Mouse (Mus musculus) heart, embryonic 12.5 days (tissue): ENCODE data around the gene Vps8. TPM values are rescaled to one million over a fixed set of nuclear protein-coding genes. Genes with fewer than 3 reads are reported as not detected.

ENCODE experiments used
- ATAC-seq: fragments of 200-750 bp; cut with Nextera tagmentation; 2 replicates; pipeline ENCODE4 v1.8.0; 2017; ENCODE audit warnings: moderate TSS enrichment, moderate library complexity; ENCODE audit not compliant: insufficient number of reproducible peaks, low FRiP score
- H3K27ac ChIP-seq: fragments of 300-500 bp; sonication (generic); 2 replicates; pipeline ENCODE4 v1.5.1; 2016; ENCODE audit warnings: mild to moderate bottlenecking, moderate library complexity; ENCODE audit not compliant: poor library complexity, severe bottlenecking
- H3K27me3 ChIP-seq: fragments of 300-500 bp; sonication (generic); replicated peaks from 2 replicates; pipeline ENCODE4 v1.6.1; 2016; ENCODE audit warnings: mild to moderate bottlenecking, moderate library complexity
- H3K36me3 ChIP-seq: fragments of 300-500 bp; sonication (generic); 2 replicates; pipeline ENCODE4 v1.6.1; 2016; ENCODE audit warnings: mild to moderate bottlenecking, moderate library complexity
- H3K4me1 ChIP-seq: fragments of 300-500 bp; sonication (generic); replicated peaks from 2 replicates; pipeline ENCODE4 v1.6.1; 2016; ENCODE audit warnings: mild to moderate bottlenecking
- H3K4me2 ChIP-seq: fragments of 300-500 bp; sonication (generic); 2 replicates; pipeline ENCODE4 v1.6.1; 2016; ENCODE audit warnings: mild to moderate bottlenecking, moderate library complexity
- H3K4me3 ChIP-seq: fragments of 300-500 bp; sonication (generic); 2 replicates; pipeline ENCODE4 v1.5.1; 2016; ENCODE audit warnings: mild to moderate bottlenecking
- H3K9ac ChIP-seq: fragments of 300-500 bp; sonication (generic); 2 replicates; pipeline ENCODE4 v1.6.1; 2016; ENCODE audit warnings: mild to moderate bottlenecking, moderate library complexity
- H3K9me3 ChIP-seq: fragments of 300-500 bp; sonication (generic); replicated peaks from 2 replicates; pipeline ENCODE4 v1.6.1; 2016; ENCODE audit warnings: mild to moderate bottlenecking, moderate library complexity
- WGBS: fragments of 180-500 bp; shearing (Covaris S2); methylation state at CpG from one replicate; pipeline ENCODE4 v1.1.7; 2016; 5-methylcytosine and 5-hydroxymethylcytosine counted together
- polyA plus RNA-seq: library from polyadenylated mRNA; unstranded; fragments of >200 nt; fragmentation: Nextera tagmentation; extraction: Ambion mirVana; gene quantifications from 2 replicates; pipeline ENCODE4 v1.2.1, GENCODE M21; 2016

The Vps8 gene
- polyA plus RNA-seq, 1 experiment from 2014 or later = 29.2 TPM

DNA sequence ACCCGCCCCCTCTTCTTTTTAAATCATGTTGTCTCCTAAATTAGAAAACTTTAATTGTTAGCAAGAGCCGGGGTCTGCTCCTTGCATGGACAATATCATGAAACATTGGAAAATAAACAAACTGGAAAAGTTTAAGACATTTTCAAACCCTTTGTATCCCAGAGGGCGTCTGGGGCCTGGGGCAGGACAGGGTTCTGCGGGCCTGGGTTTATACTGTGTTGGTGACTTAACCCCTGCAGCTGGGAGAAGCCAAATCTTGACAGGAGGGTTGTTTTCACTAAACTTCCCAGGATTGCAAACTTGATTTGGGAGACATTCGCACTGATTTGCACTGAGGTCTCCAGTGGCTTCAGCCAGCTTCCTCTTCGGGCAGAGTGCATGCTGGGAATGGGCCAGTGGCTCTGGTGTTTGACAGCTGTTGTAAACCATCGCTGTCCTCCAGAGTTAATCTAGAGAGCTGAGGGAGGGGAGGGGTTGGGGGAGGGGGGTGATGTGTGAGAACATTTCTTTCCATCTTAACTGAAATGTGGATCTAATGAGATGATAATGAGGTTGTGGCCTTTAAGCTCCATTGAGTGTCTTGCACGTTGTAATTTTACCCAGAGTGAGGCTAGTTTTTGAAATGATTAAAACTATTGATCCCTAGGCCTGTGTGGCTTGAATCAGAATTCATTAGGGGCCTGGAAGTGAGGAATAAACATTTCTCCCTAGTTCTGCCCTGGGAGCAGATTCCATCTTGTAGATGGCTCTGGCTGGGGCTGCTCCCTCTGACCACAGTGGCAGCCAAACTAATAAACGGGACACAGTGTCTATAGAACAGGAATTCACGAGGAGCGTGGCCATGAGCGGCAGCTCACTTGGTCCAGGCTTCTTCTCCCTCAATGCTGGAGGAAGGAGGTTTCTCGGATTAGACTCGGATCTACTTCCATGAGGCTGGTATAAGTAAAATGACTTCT, 36.7 kb upstream of the Vps8 start:
- H3K27me3 ChIP-seq = 0 out of 2 replicates have a peak, but pooled peaks cover 3% of the 10 kb centered on the region
- H3K4me1 ChIP-seq = peaks cover 19% of the 10 kb centered on the region
- WGBS = 64% methylated on average over 14 of the region's 14 CpGs
- H3K4me2 ChIP-seq = no peak overlapping the region
- no peak overlapping the region for H3K9ac ChIP-seq
- no peaks in the 10 kb centered on the region for H3K9me3 ChIP-seq
- no peak overlapping the region for H3K27ac ChIP-seq
- H3K36me3 ChIP-seq = no peaks in the 10 kb centered on the region
- no peak overlapping the region for H3K4me3 ChIP-seq
- no peak for ATAC-seq

DNA sequence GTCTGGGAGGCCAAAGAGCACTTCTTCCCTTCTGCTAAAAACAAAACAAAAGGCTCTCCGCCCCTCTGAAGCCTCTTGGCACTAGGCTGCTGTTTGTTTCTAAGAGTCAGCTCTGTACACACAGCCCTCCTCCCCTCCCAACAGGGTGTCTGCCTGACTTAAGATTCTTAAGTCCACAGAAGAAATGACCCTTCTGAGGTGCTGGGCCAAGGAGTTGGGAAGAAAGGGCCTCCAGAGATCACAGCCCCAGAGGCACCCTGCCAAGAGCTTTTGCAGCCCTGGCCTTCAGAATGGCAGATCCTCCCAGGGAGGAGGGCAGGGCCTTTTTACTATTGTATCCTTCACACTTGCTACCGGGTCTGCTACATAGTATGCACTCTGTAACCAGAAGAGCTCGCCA, 33.6 kb upstream of the Vps8 start:
- Histone ChIP-seq H3K9me3 (no peaks in the 10 kb centered on the region), H3K9ac (no peak overlapping the region), H3K4me2 (no peak overlapping the region), H3K27me3 (0 out of 2 replicates have a peak, but pooled peaks cover 3% of the 10 kb centered on the region), H3K36me3 (no peaks in the 10 kb centered on the region), H3K4me3 (no peak overlapping the region), H3K27ac (no peak overlapping the region), H3K4me1 (peaks cover 19% of the 10 kb centered on the region)
- no peak for ATAC-seq
- 56% methylated on average over 3 of the region's 3 CpGs for WGBS

DNA sequence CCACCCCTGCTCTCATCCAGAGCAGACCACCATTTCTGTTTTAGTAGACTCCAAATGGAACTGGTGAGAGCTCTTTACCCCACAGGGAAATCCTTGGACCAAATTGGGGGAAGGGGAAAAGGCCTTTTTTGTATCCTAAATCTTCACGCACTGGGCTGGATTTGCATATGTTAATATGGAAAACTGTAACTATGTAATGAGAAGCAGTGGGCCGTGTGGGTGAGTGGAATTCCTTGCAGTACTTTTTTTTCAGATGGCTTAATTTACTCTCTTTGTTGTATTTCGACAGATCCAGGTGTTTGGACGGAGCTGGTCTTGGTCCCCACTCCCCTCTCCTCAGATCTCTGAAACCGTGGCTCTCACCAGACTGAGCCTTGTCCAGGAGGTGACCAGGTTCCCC, 32.2 kb upstream of the Vps8 start:
- H3K4me2 ChIP-seq = no peak overlapping the region
- no peak overlapping the region for H3K4me3 ChIP-seq
- WGBS = 66% methylated on average over 5 of the region's 5 CpGs
- no peaks in the 10 kb centered on the region for H3K27me3 ChIP-seq
- no peaks in the 10 kb centered on the region for H3K9me3 ChIP-seq
- H3K36me3 ChIP-seq = no peaks in the 10 kb centered on the region
- ATAC-seq = no peak
- no peak overlapping the region for H3K27ac ChIP-seq
- H3K4me1 ChIP-seq = peaks cover 27% of the 10 kb centered on the region
- no peak overlapping the region for H3K9ac ChIP-seq

DNA sequence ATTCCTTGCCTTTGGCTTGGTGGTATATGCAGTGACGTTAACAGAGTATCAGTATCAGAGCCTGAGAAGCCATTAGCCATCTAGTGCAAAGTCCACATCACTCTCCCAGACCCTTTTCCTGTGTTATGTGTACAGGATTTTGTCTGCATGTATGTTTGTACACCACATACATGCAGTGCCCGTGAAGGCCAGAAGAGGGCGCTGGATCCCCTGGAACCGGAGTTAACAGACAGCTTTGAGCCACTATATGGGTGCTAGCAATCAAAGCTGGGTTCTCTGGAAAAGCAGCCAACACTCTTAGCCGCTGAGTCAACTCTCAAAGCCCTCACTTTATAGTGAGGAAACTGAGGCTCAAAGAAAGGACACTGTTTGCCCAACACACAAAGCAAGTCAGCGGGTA, 30.8 kb upstream of the Vps8 start:
- no peaks in the 10 kb centered on the region for H3K27me3 ChIP-seq
- no peak overlapping the region for H3K4me3 ChIP-seq
- no peak for ATAC-seq
- H3K9me3 ChIP-seq = no peaks in the 10 kb centered on the region
- H3K9ac ChIP-seq = no peak overlapping the region
- no peak overlapping the region for H3K27ac ChIP-seq
- H3K4me2 ChIP-seq = no peak overlapping the region
- 62% methylated on average over 6 of the region's 6 CpGs for WGBS
- no peaks in the 10 kb centered on the region for H3K36me3 ChIP-seq
- H3K4me1 ChIP-seq = peaks cover 35% of the 10 kb centered on the region

DNA sequence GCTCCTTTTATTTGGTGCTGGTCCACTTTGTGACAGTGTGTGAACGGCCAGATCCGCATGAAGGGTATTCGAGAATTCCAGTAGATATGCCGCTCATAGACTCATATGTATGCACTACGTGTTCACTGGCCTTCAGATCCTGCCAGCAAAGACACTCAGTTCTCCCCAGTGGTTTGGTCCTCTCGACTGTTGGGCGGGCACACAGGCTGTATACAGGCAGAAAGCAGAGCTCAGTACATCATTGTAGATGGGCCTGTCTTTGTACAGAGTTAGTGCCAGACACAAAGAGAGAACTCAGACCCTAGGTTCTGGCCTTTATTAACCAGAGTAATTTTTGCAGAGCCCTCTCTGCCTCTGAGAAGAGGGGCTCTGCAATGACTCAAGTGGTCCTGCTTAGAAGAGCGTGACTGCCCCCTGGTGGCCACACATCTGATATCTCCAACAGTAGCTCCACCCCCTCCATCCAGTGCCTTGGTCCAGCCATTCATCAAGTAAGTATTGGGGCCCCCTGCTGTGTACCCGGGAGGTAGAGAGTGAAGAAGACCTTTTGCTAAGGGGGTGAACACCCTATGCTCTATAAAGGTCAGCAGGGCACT, 30.3 kb upstream of the Vps8 start:
- H3K9ac ChIP-seq = no peak overlapping the region
- H3K9me3 ChIP-seq = no peaks in the 10 kb centered on the region
- 54% methylated on average over 9 of the region's 9 CpGs for WGBS
- no peak overlapping the region for H3K4me3 ChIP-seq
- ATAC-seq = peak; percentile 76
- no peak overlapping the region for H3K4me2 ChIP-seq
- no peaks in the 10 kb centered on the region for H3K36me3 ChIP-seq
- peaks cover 40% of the 10 kb centered on the region for H3K4me1 ChIP-seq
- no peaks in the 10 kb centered on the region for H3K27me3 ChIP-seq
- no peak overlapping the region for H3K27ac ChIP-seq

DNA sequence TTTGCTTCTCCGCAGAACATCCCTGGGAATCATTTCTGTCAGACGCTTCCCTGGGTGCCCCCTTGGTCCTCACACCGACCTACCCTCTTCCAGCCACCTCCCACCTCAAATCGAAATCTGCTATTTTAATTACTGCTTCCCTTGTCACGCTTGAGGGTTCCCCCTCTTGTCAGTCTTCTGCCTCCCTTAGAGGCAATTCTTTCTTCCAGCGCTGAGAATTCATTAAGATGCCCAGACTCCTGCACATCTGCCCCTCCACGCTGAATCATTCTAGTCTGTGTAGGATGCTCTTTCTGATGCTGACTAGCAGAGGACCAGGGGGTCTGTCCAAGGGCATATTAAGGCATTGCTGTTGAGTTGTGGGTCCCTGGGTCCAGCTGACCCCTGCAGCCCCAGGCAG, 27.4 kb upstream of the Vps8 start:
- Histone ChIP-seq H3K27ac (no peak overlapping the region), H3K27me3 (no peaks in the 10 kb centered on the region), H3K36me3 (no peaks in the 10 kb centered on the region), H3K4me1 (peaks cover 49% of the 10 kb centered on the region), H3K9ac (no peak overlapping the region), H3K4me2 (no peak overlapping the region), H3K4me3 (no peak overlapping the region), H3K9me3 (no peaks in the 10 kb centered on the region)
- no peak for ATAC-seq
- WGBS = 67% methylated on average over 7 of the region's 7 CpGs

DNA sequence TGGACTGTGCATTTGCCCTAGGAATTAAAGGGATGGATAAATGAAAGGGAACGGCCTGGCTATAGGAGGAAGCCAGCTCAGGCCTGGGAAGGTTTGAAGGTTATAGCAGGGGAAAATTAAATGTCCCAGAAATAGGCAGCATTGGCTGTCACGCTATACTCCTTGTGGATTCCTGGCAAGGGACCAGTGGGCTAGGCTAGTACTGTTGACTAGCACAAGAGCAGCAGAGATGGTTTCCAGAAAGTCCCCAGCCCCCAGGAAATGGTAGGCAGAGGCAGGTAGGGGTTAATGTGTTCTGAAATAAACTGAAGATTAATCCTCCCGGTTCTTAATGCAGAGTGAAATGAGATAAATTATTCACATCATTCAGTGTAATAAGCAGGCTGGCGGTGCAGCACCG, 25.2 kb upstream of the Vps8 start:
- H3K9ac ChIP-seq = no peak overlapping the region
- no peak overlapping the region for H3K4me3 ChIP-seq
- no peaks in the 10 kb centered on the region for H3K36me3 ChIP-seq
- no peak for ATAC-seq
- 59% methylated on average over 5 of the region's 5 CpGs for WGBS
- no peak overlapping the region for H3K4me2 ChIP-seq
- H3K27ac ChIP-seq = no peak overlapping the region
- peaks cover 54% of the 10 kb centered on the region for H3K4me1 ChIP-seq
- no peaks in the 10 kb centered on the region for H3K27me3 ChIP-seq
- H3K9me3 ChIP-seq = no peaks in the 10 kb centered on the region

DNA sequence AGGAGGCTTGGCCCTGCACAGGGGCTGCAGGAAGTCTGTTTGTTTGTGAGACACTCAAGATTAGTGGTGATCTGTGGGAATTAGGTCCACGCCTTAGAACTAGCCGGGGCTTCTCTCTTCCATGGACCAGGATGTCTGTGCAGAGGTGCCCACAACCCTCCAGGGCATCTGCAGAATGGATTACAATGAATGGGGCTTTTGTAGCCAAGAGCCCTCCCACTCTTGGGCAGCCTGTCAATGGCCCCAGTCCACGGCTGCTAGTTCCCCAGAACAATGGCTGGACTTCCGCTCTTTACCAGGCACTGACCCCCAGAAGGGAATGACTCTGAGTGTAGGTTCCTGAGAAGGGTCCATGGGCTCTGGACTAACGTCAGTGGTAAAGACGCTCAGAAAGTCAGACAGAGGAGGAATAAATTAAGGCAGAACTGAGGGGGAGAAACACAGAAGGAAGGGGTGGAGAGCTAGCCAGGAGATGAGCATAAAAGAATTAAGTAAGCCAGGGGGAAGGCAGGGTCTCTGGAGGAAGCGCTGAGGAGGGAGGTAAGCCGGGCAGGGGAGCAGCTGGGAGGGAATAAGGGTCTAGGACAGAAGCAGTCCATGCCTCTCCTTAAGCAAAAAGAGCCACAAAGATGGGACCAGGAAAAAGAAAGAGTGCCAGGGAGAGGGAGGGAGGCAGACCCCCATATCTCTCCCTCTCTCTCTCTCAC, 24.4 kb upstream of the Vps8 start:
- 42% methylated on average over 8 of the region's 8 CpGs for WGBS
- H3K27ac ChIP-seq = peak overlapping the region; percentile 12; the same call in 1 of the 2 replicates
- H3K9me3 ChIP-seq = no peaks in the 10 kb centered on the region
- H3K4me1 ChIP-seq = peaks cover 50% of the 10 kb centered on the region
- H3K4me2 ChIP-seq = no peak overlapping the region
- no peak for ATAC-seq
- no peak overlapping the region for H3K9ac ChIP-seq
- no peaks in the 10 kb centered on the region for H3K27me3 ChIP-seq
- H3K4me3 ChIP-seq = no peak overlapping the region
- no peaks in the 10 kb centered on the region for H3K36me3 ChIP-seq

DNA sequence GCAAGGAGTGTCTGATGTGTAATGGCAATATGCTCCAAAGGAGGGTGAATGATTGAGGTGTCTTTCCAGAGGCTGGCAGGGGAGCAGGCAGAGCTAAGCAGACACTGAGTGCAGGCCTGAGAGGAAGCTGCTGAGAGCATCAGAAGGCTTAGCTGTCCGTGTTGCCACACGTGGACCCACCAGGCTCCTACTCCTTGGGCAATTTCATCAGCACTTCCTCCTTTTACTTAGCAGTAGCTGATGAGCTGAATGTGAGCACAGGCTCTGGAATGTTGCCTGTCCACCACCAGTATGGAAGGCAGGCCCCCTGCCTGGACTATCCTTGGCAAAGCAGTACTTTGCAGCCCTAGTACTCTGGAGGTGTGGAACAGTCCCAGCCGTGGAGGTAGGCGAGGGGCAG, 23.0 kb upstream of the Vps8 start:
- Histone ChIP-seq H3K4me3 (no peak overlapping the region), H3K9ac (no peak overlapping the region), H3K27ac (no peak overlapping the region), H3K4me2 (no peak overlapping the region), H3K9me3 (no peaks in the 10 kb centered on the region), H3K36me3 (no peaks in the 10 kb centered on the region), H3K27me3 (no peaks in the 10 kb centered on the region), H3K4me1 (peaks cover 39% of the 10 kb centered on the region)
- 65% methylated on average over 4 of the region's 4 CpGs for WGBS
- no peak for ATAC-seq

DNA sequence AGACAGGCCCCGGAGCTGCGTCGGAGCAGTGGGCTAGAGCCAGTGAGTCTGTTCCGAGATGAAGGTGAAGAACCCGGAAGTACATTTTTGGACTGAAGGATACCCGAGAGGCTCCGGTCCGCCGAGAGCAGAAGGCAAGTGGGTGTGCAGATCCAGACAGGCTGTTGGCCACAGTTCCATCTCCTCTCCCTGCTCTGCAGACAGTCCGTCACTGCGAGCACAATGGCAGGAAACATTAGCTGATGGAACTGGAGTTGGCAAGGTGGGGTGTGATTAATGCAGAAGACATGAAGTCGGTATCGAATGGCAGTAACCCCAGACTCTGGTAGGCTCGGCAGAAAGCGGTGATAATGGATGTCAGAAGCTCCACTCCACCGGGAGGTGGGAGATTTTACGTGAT, 20.9 kb upstream of the Vps8 start:
- H3K4me1 ChIP-seq = peaks cover 47% of the 10 kb centered on the region
- H3K27ac ChIP-seq = no peak overlapping the region
- no peaks in the 10 kb centered on the region for H3K27me3 ChIP-seq
- peak overlapping the region; percentile 8; the same call in 1 of the 2 replicates for H3K4me2 ChIP-seq
- no peaks in the 10 kb centered on the region for H3K36me3 ChIP-seq
- H3K9ac ChIP-seq = no peak overlapping the region
- 47% methylated on average over 17 of the region's 17 CpGs for WGBS
- H3K9me3 ChIP-seq = no peaks in the 10 kb centered on the region
- peak; percentile 58; the same call in 1 of the 2 replicates for ATAC-seq
- no peak overlapping the region for H3K4me3 ChIP-seq

DNA sequence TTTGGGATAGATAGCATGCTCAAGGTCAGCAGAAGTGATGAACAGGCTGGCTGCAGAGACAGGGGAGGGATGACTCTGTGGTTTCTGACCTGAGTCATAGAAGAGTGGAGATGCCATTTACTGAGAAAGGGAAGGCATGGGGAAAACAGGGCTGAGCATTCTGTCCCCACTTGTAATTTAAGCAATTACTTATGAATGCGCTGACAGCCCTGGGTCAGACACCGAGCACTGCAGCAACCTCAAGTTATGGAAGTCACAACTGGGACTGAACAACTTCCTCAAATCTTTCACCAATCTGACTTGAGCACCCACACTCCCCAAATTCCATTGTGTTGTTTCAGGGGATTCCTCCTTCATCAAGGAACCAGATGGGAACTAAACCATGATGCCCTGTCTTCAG, 19.5 kb upstream of the Vps8 start:
- no peak for ATAC-seq
- H3K27me3 ChIP-seq = no peaks in the 10 kb centered on the region
- H3K27ac ChIP-seq = no peak overlapping the region
- peaks cover 36% of the 10 kb centered on the region for H3K4me1 ChIP-seq
- H3K9me3 ChIP-seq = no peaks in the 10 kb centered on the region
- no peaks in the 10 kb centered on the region for H3K36me3 ChIP-seq
- WGBS = 79% methylated on average over 2 of the region's 2 CpGs
- no peak overlapping the region for H3K9ac ChIP-seq
- H3K4me3 ChIP-seq = no peak overlapping the region
- no peak overlapping the region for H3K4me2 ChIP-seq
